Mouse (Mus musculus): ENCODE data around the gene Zdhhc20.

DNA sequence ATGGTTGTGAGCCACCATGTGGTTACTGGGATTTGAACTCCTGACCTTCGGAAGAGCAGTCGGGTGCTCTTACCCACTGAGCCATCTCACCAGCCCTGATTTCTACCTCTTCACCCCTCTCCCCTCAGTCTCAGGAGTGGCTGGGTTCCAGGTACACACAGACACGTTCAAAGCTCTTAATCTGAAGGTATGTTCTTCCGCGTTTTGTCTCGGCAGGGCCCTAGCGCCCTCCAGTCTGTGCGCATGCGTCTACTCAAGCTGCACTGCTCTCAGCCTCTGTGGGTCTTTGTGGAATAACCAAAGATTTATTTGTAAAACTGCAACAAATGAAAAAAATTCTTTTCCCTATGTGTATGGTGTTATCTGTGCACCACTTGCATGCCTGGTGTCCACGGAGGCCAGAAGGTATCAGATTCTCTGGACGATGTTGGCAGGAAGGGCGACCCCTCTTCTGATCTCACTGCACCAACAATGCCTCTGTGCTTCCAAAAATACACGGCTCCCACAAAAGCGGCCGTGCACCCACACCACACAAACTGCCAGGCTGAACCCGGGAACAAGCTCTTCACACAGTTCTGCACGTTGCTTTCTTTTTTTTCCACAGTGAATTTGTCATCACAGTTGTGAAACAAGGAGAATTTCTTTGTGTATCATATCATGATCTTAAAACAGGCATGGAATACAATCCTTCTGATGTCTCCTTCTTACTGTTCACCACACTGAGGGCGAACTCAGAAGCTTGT lies 30.7 kb upstream of the Zdhhc20 start:
- TF ChIP-seq CTCF (IDR thresholded peaks at IDR 0.05; ENCODE audit: low read depth, low read length) (no peak), POLR2A (IDR thresholded peaks at IDR 0.05; ENCODE audit: insufficient read depth, low read length) (no peak)

All from ES-Bruce4 (cell line).